Mouse (Mus musculus): Measurements from ENCODE around the gene Ormdl3. TPM values are rescaled to one million over a fixed set of nuclear protein-coding genes. Genes with fewer than 3 reads are reported as not detected.

The Ormdl3 gene
- polyA plus RNA-seq, 1 experiment from 2014 or later, result 124 TPM

Other genes with a start within 250 kb of the Ormdl3 start
- gene Ppp1r1b, start 239.0 kb downstream of the Ormdl3 start, polyA plus RNA-seq (2015; fragmentation: Nextera tagmentation; extraction: Ambion mirVana), result 7.7 and 9.3 TPM in 2 replicates
- gene Stard3, start 229.0 kb downstream of the Ormdl3 start, polyA plus RNA-seq (2015; fragmentation: Nextera tagmentation; extraction: Ambion mirVana), result 39.0 and 39.9 TPM in 2 replicates
- gene Tcap, start 203.6 kb downstream of the Ormdl3 start, polyA plus RNA-seq (2015; fragmentation: Nextera tagmentation; extraction: Ambion mirVana), result 0.16 and 1.7 TPM in 2 replicates
- 4.5 and 4.9 TPM in 2 replicates for gene Pnmt, start 200.9 kb downstream of the Ormdl3 start, polyA plus RNA-seq (2015; fragmentation: Nextera tagmentation; extraction: Ambion mirVana)
- 8.2 and 9.3 TPM in 2 replicates for gene Pgap3, start 186.9 kb downstream of the Ormdl3 start, polyA plus RNA-seq (2015; fragmentation: Nextera tagmentation; extraction: Ambion mirVana)
- gene Erbb2, start 174.9 kb downstream of the Ormdl3 start, polyA plus RNA-seq (2015; fragmentation: Nextera tagmentation; extraction: Ambion mirVana), result 6.6 and 10.0 TPM in 2 replicates
- gene Mien1, start 148.4 kb downstream of the Ormdl3 start, polyA plus RNA-seq (2015; fragmentation: Nextera tagmentation; extraction: Ambion mirVana), result 250 and 276 TPM in 2 replicates
- 1.3 and 2.5 TPM in 2 replicates for gene Grb7, start 141.0 kb downstream of the Ormdl3 start, polyA plus RNA-seq (2015; fragmentation: Nextera tagmentation; extraction: Ambion mirVana)
- gene Ikzf3, start 41.3 kb downstream of the Ormdl3 start, polyA plus RNA-seq (2015; fragmentation: Nextera tagmentation; extraction: Ambion mirVana), result 0.35 and 0.45 TPM in 2 replicates
- gene Zpbp2, start 36.3 kb downstream of the Ormdl3 start, polyA plus RNA-seq (2015; fragmentation: Nextera tagmentation; extraction: Ambion mirVana), result 0.11 and 0.15 TPM in 2 replicates
- not detected in 2 replicates for gene Lrrc3c, start 10.9 kb upstream of the Ormdl3 start, polyA plus RNA-seq (2015; fragmentation: Nextera tagmentation; extraction: Ambion mirVana)
- 0.41 and 1.3 TPM in 2 replicates for gene Gm12355, start 38.3 kb upstream of the Ormdl3 start, polyA plus RNA-seq (2015; fragmentation: Nextera tagmentation; extraction: Ambion mirVana)
- not detected in 2 replicates for gene Gsdma3, start 39.0 kb upstream of the Ormdl3 start, polyA plus RNA-seq (2015; fragmentation: Nextera tagmentation; extraction: Ambion mirVana)
- gene Gsdma2, start 59.4 kb upstream of the Ormdl3 start, polyA plus RNA-seq (2015; fragmentation: Nextera tagmentation; extraction: Ambion mirVana), result not detected in 2 replicates
- 0.08 TPM in 1 of 2 replicates, not detected in the other for gene Gsdma, start 77.0 kb upstream of the Ormdl3 start, polyA plus RNA-seq (2015; fragmentation: Nextera tagmentation; extraction: Ambion mirVana)
- gene Psmd3, start 95.2 kb upstream of the Ormdl3 start, polyA plus RNA-seq (2015; fragmentation: Nextera tagmentation; extraction: Ambion mirVana), result 186 and 189 TPM in 2 replicates
- gene Csf3, start 113.9 kb upstream of the Ormdl3 start, polyA plus RNA-seq (2015; fragmentation: Nextera tagmentation; extraction: Ambion mirVana), result not detected in 2 replicates
- 62.5 and 71.1 TPM in 2 replicates for gene Med24, start 142.1 kb upstream of the Ormdl3 start, polyA plus RNA-seq (2015; fragmentation: Nextera tagmentation; extraction: Ambion mirVana)
- 127 and 144 TPM in 2 replicates for gene Thra, start 153.3 kb upstream of the Ormdl3 start, polyA plus RNA-seq (2015; fragmentation: Nextera tagmentation; extraction: Ambion mirVana)
- gene Nr1d1, start 188.0 kb upstream of the Ormdl3 start, polyA plus RNA-seq (2015; fragmentation: Nextera tagmentation; extraction: Ambion mirVana), result 4.9 and 5.6 TPM in 2 replicates
- gene Msl1, start 208.1 kb upstream of the Ormdl3 start, polyA plus RNA-seq (2015; fragmentation: Nextera tagmentation; extraction: Ambion mirVana), result 28.2 and 28.6 TPM in 2 replicates
- 41.7 and 49.2 TPM in 2 replicates for gene Casc3, start 217.5 kb upstream of the Ormdl3 start, polyA plus RNA-seq (2015; fragmentation: Nextera tagmentation; extraction: Ambion mirVana)
- 11.6 and 13.0 TPM in 2 replicates for gene Rapgefl1, start 249.4 kb upstream of the Ormdl3 start, polyA plus RNA-seq (2015; fragmentation: Nextera tagmentation; extraction: Ambion mirVana)